Mouse (Mus musculus) kidney, postnatal 10 days (tissue): ENCODE measurements at regions not wholly inside any gene's neighbourhood (a gene's known extent, or its start where the extent isn't known, plus 50 kb on each side); places are given as distances from the start of the nearest gene placed in this dataset.

Experiments used
- DNase-seq: peaks from one replicate; pipeline ENCODE4 v3.0.0; 2021; ENCODE audit warnings: mixed read lengths

- DNase-seq, result no peak
These were observed 50.4 kb upstream of the Atg10 start for GRCm38 (mm10) chr13:91274131-91274530.

- peak; percentile 21 for DNase-seq
These were observed 50.8 kb upstream of the Atg10 start for GRCm38 (mm10) chr13:91274615-91275014.

GRCm38 (mm10) chr13:91279487-91279886, 55.7 kb upstream of the Atg10 start:
- no peak for DNase-seq

GRCm38 (mm10) chr13:91295552-91296170, 71.9 kb upstream of the Atg10 start:
- no peak for DNase-seq

GRCm38 (mm10) chr13:91296521-91297160, 72.9 kb upstream of the Atg10 start:
- no peak for DNase-seq

- DNase-seq, result no peak
These were observed 78.1 kb upstream of the Atg10 start for GRCm38 (mm10) chr13:91301849-91302248.

GRCm38 (mm10) chr13:91305697-91306405, 82.1 kb upstream of the Atg10 start:
- no peak for DNase-seq

- DNase-seq, result no peak
These were observed 82.8 kb upstream of the Atg10 start for GRCm38 (mm10) chr13:91306545-91306944.

GRCm38 (mm10) chr13:91312905-91313571, 89.3 kb upstream of the Atg10 start:
- DNase-seq, result no peak

- no peak for DNase-seq
These were observed 98.6 kb upstream of the Atg10 start for GRCm38 (mm10) chr13:91322331-91322730.

GRCm38 (mm10) chr13:91326834-91327233, 103.1 kb upstream of the Atg10 start:
- no peak for DNase-seq

- no peak for DNase-seq
These were observed 110.5 kb upstream of the Atg10 start for GRCm38 (mm10) chr13:91334283-91334682.

GRCm38 (mm10) chr13:91344139-91344538, 115.9 kb upstream of the Ssbp2 start:
- DNase-seq, result no peak

- DNase-seq, result no peak
These were observed 111.5 kb upstream of the Ssbp2 start for GRCm38 (mm10) chr13:91348489-91349083.

GRCm38 (mm10) chr13:91352311-91352710, 107.8 kb upstream of the Ssbp2 start:
- peak; percentile 60 for DNase-seq

GRCm38 (mm10) chr13:91356516-91356915, 103.6 kb upstream of the Ssbp2 start:
- DNase-seq, result no peak

- DNase-seq, result no peak
These were observed 100.0 kb upstream of the Ssbp2 start for GRCm38 (mm10) chr13:91360121-91360520.

GRCm38 (mm10) chr13:91365270-91365952, 94.7 kb upstream of the Ssbp2 start:
- DNase-seq, result peak; percentile 93

GRCm38 (mm10) chr13:91366540-91366939, 93.5 kb upstream of the Ssbp2 start:
- no peak for DNase-seq

GRCm38 (mm10) chr13:91367896-91368556, 92.1 kb upstream of the Ssbp2 start:
- no peak for DNase-seq

GRCm38 (mm10) chr13:91368664-91369063, 91.4 kb upstream of the Ssbp2 start:
- no peak for DNase-seq

- DNase-seq, result no peak
These were observed 90.1 kb upstream of the Ssbp2 start for GRCm38 (mm10) chr13:91370021-91370420.
